Mouse (Mus musculus): ENCODE data around the gene H2al2a. TPM values are rescaled to one million over a fixed set of nuclear protein-coding genes. Genes with fewer than 3 reads are reported as not detected.

Gene H2al2a
- not detected in 2 replicates for polyA plus RNA-seq (2016; fragmentation: Nextera tagmentation; extraction: Ambion mirVana)

- H3K36me3 ChIP-seq = no peaks in the 10 kb centered on the region
- no peaks in the 10 kb centered on the region for H3K4me1 ChIP-seq
- H3K4me3 ChIP-seq = no peak within 1 kb of the TSS
- no peaks in the 10 kb centered on the region for H3K9me3 ChIP-seq (replicated peaks)
- H3K27me3 ChIP-seq (ENCODE audit: low read depth, poor library complexity, severe bottlenecking) = no peaks in the 10 kb centered on the region
- H3K27ac ChIP-seq (replicated peaks) = no peak within 1 kb of the TSS
- DNase-seq (ENCODE audit: low spot score) = no peak
Observed at GRCm38 (mm10) chr2:17996858-17997257, at the start of gene H2al2a. Gene H2al2a (minus strand): TSS chr2:17996958.

GRCm38 (mm10) chr2:18046186-18046585 lies 49.4 kb upstream of the H2al2a start:
- Histone ChIP-seq H3K4me1 (peaks cover 45% of the 10 kb centered on the region), H3K4me3 (peak overlapping the region; percentile 81), H3K9me3 (replicated peaks) (no peaks in the 10 kb centered on the region), H3K27me3 (ENCODE audit: low read depth, poor library complexity, severe bottlenecking) (no peaks in the 10 kb centered on the region), H3K36me3 (peaks cover 18% of the 10 kb centered on the region), H3K27ac (replicated peaks) (peak overlapping the region; percentile 100)
- WGBS = 1% methylated on average over 4 of the region's 4 CpGs
- DNase-seq (ENCODE audit: low spot score) = no peak

- 2% methylated on average over 6 of the region's 6 CpGs for WGBS
- Histone ChIP-seq H3K4me3 (peak overlapping the region; percentile 81), H3K4me1 (peaks cover 45% of the 10 kb centered on the region), H3K27ac (replicated peaks) (peak overlapping the region; percentile 100), H3K27me3 (ENCODE audit: low read depth, poor library complexity, severe bottlenecking) (no peaks in the 10 kb centered on the region), H3K9me3 (replicated peaks) (no peaks in the 10 kb centered on the region), H3K36me3 (peaks cover 18% of the 10 kb centered on the region)
- no peak for DNase-seq (ENCODE audit: low spot score)
Observed at GRCm38 (mm10) chr2:18045781-18046181, 49.0 kb upstream of the H2al2a start.

GRCm38 (mm10) chr2:18045143-18045780 lies 48.5 kb upstream of the H2al2a start:
- peaks cover 22% of the 10 kb centered on the region for H3K36me3 ChIP-seq
- DNase-seq (ENCODE audit: low spot score) = no peak
- WGBS = 2% methylated on average over 7 of the region's 7 CpGs
- peak overlapping the region; percentile 100 for H3K27ac ChIP-seq (replicated peaks)
- no peaks in the 10 kb centered on the region for H3K27me3 ChIP-seq (ENCODE audit: low read depth, poor library complexity, severe bottlenecking)
- H3K4me3 ChIP-seq = peak overlapping the region; percentile 81
- H3K9me3 ChIP-seq (replicated peaks) = no peaks in the 10 kb centered on the region
- H3K4me1 ChIP-seq = peaks cover 45% of the 10 kb centered on the region

GRCm38 (mm10) chr2:18041199-18041885 lies 44.6 kb upstream of the H2al2a start:
- Histone ChIP-seq H3K9me3 (replicated peaks) (no peaks in the 10 kb centered on the region), H3K27ac (replicated peaks) (peak overlapping the region; percentile 100), H3K36me3 (peaks cover 20% of the 10 kb centered on the region), H3K27me3 (ENCODE audit: low read depth, poor library complexity, severe bottlenecking) (no peaks in the 10 kb centered on the region), H3K4me1 (peaks cover 72% of the 10 kb centered on the region), H3K4me3 (peak overlapping the region; percentile 81)
- 4% methylated on average over 14 of the region's 14 CpGs for WGBS
- DNase-seq (ENCODE audit: low spot score) = peak; percentile 92

GRCm38 (mm10) chr2:18040347-18041160 lies 43.8 kb upstream of the H2al2a start:
- H3K4me1 ChIP-seq = peaks cover 80% of the 10 kb centered on the region
- no peaks in the 10 kb centered on the region for H3K9me3 ChIP-seq (replicated peaks)
- no peaks in the 10 kb centered on the region for H3K27me3 ChIP-seq (ENCODE audit: low read depth, poor library complexity, severe bottlenecking)
- 2% methylated on average over 27 of the region's 27 CpGs for WGBS
- peak overlapping the region; percentile 81 for H3K4me3 ChIP-seq
- peaks cover 12% of the 10 kb centered on the region for H3K36me3 ChIP-seq
- H3K27ac ChIP-seq (replicated peaks) = peak overlapping the region; percentile 100
- peak; percentile 70 for DNase-seq (ENCODE audit: low spot score)

GRCm38 (mm10) chr2:18039566-18040290 lies 43.0 kb upstream of the H2al2a start:
- peak overlapping the region; percentile 100 for H3K27ac ChIP-seq (replicated peaks)
- no peaks in the 10 kb centered on the region for H3K27me3 ChIP-seq (ENCODE audit: low read depth, poor library complexity, severe bottlenecking)
- WGBS = under 1% methylated on average over 46 of the region's 46 CpGs
- peak; percentile 79 for DNase-seq (ENCODE audit: low spot score)
- peaks cover 88% of the 10 kb centered on the region for H3K4me1 ChIP-seq
- peaks cover 10% of the 10 kb centered on the region for H3K36me3 ChIP-seq
- H3K4me3 ChIP-seq = peak overlapping the region; percentile 81
- no peaks in the 10 kb centered on the region for H3K9me3 ChIP-seq (replicated peaks)

GRCm38 (mm10) chr2:18038895-18039371 lies 42.2 kb upstream of the H2al2a start:
- Histone ChIP-seq H3K27ac (replicated peaks) (peak overlapping the region; percentile 100), H3K4me1 (peaks cover 96% of the 10 kb centered on the region)
- WGBS = 10% methylated on average over 10 of the region's 10 CpGs

GRCm38 (mm10) chr2:18038141-18038752 lies 41.5 kb upstream of the H2al2a start:
- Histone ChIP-seq H3K27ac (replicated peaks) (peak overlapping the region; percentile 100), H3K36me3 (peaks cover 10% of the 10 kb centered on the region), H3K27me3 (ENCODE audit: low read depth, poor library complexity, severe bottlenecking) (no peaks in the 10 kb centered on the region), H3K4me3 (peak overlapping the region; percentile 81), H3K4me1 (peaks cover 100% of the 10 kb centered on the region), H3K9me3 (replicated peaks) (no peaks in the 10 kb centered on the region)
- DNase-seq (ENCODE audit: low spot score) = no peak
- WGBS = 43% methylated on average over 3 of the region's 3 CpGs

More at GRCm38 (mm10) chr2:18038895-18039371, 42.2 kb upstream of the H2al2a start:
- Histone ChIP-seq H3K4me3 (peak overlapping the region; percentile 81), H3K9me3 (replicated peaks) (no peaks in the 10 kb centered on the region), H3K27me3 (ENCODE audit: low read depth, poor library complexity, severe bottlenecking) (no peaks in the 10 kb centered on the region), H3K36me3 (peaks cover 10% of the 10 kb centered on the region)
- peak; percentile 59 for DNase-seq (ENCODE audit: low spot score)

GRCm38 (mm10) chr2:18037491-18037890 lies 40.7 kb upstream of the H2al2a start, which contains the start of gene A930004D18Rik:
Gene A930004D18Rik (minus strand): TSS chr2:18037737.
- Histone ChIP-seq H3K27me3 (ENCODE audit: low read depth, poor library complexity, severe bottlenecking) (no peaks in the 10 kb centered on the region), H3K9me3 (replicated peaks) (no peaks in the 10 kb centered on the region), H3K27ac (replicated peaks) (peak within 1 kb of the TSS; percentile 100), H3K4me1 (peaks cover 100% of the 10 kb centered on the region), H3K4me3 (peak within 1 kb of the TSS; percentile 81), H3K36me3 (peaks cover 8% of the 10 kb centered on the region)
- DNase-seq (ENCODE audit: low spot score) = no peak
- WGBS = 42% methylated on average over 2 of the region's 2 CpGs

- no peaks in the 10 kb centered on the region for H3K27me3 ChIP-seq (ENCODE audit: low read depth, poor library complexity, severe bottlenecking)
- H3K4me3 ChIP-seq = peak overlapping the region; percentile 86
- DNase-seq (ENCODE audit: low spot score) = no peak
- H3K9me3 ChIP-seq (replicated peaks) = no peaks in the 10 kb centered on the region
- H3K4me1 ChIP-seq = peaks cover 98% of the 10 kb centered on the region
- H3K36me3 ChIP-seq = no peaks in the 10 kb centered on the region
- WGBS = 21% methylated on average over 10 of the region's 10 CpGs
- H3K27ac ChIP-seq (replicated peaks) = peak overlapping the region; percentile 100
Observed at GRCm38 (mm10) chr2:18034371-18035250, 37.9 kb upstream of the H2al2a start.
